Mouse (Mus musculus): ENCODE results near the gene Bcl7b. TPM values are rescaled to one million over a fixed set of nuclear protein-coding genes. Genes with fewer than 3 reads are reported as not detected.

The Bcl7b gene
- polyA plus RNA-seq, 1 experiment, result 50.3 TPM

GRCm38 (mm10) chr5:135186231-135186620, 18.1 kb downstream of the Bcl7b start:
- Histone ChIP-seq H3K79me3 (ENCODE audit: low read depth) (peaks cover 36% of the 10 kb centered on the region), H3K4me3 (ENCODE audit: insufficient read depth, poor library complexity, severe bottlenecking) (peak overlapping the region; percentile 79), H3ac (ENCODE audit: control insufficient read depth, insufficient read length, low read depth) (peak overlapping the region; percentile 56), H3K27me3 (ENCODE audit: control insufficient read depth, insufficient read depth, insufficient read length) (no peaks in the 10 kb centered on the region), H3K36me3 (ENCODE audit: control insufficient read depth, insufficient read depth) (peaks cover 29% of the 10 kb centered on the region), H3K79me2 (ENCODE audit: control insufficient read depth, insufficient read depth) (peaks cover 40% of the 10 kb centered on the region)
- TF ChIP-seq MYOG (IDR thresholded peaks at IDR 0.05; ENCODE audit: control insufficient read depth, extremely low read depth, insufficient read length) (no peak), FOSL1 (IDR thresholded peaks at IDR 0.05; ENCODE audit: insufficient read depth, low read length, poor library complexity, severe bottlenecking) (no peak), CEBPB (IDR thresholded peaks at IDR 0.05; ENCODE audit: low read depth) (no peak), CTCF (IDR thresholded peaks at IDR 0.05; ENCODE audit: control insufficient read depth, insufficient read depth, insufficient read length) (no peak), MAX (IDR thresholded peaks at IDR 0.05) (no peak), MYOD1 (IDR thresholded peaks at IDR 0.05; ENCODE audit: control insufficient read depth, insufficient read length, low read depth) (no peak), USF1 (IDR thresholded peaks at IDR 0.05; ENCODE audit: low read depth) (no peak)

GRCm38 (mm10) chr5:135186621-135187348, 18.7 kb downstream of the Bcl7b start, which contains the start of gene Baz1b:
Gene Baz1b (plus strand): TSS chr5:135187264.
- Histone ChIP-seq H3ac (ENCODE audit: control insufficient read depth, insufficient read length, low read depth) (peak within 1 kb of the TSS; percentile 96), H3K79me2 (ENCODE audit: control insufficient read depth, insufficient read depth) (peaks cover 46% of the 10 kb centered on the region), H3K27me3 (ENCODE audit: control insufficient read depth, insufficient read depth, insufficient read length) (no peaks in the 10 kb centered on the region), H3K4me3 (ENCODE audit: insufficient read depth, poor library complexity, severe bottlenecking) (peak within 1 kb of the TSS; percentile 79), H3K79me3 (ENCODE audit: low read depth) (peaks cover 41% of the 10 kb centered on the region), H3K36me3 (ENCODE audit: control insufficient read depth, insufficient read depth) (peaks cover 24% of the 10 kb centered on the region)
- TF ChIP-seq MYOG (IDR thresholded peaks at IDR 0.05; ENCODE audit: control insufficient read depth, extremely low read depth, insufficient read length) (no peak), USF1 (IDR thresholded peaks at IDR 0.05; ENCODE audit: low read depth) (no peak), CEBPB (IDR thresholded peaks at IDR 0.05; ENCODE audit: low read depth) (peak; percentile 80), MYOD1 (IDR thresholded peaks at IDR 0.05; ENCODE audit: control insufficient read depth, insufficient read length, low read depth) (no peak)

GRCm38 (mm10) chr5:135187349-135188213, 19.5 kb downstream of the Bcl7b start:
- Histone ChIP-seq H3K79me2 (ENCODE audit: control insufficient read depth, insufficient read depth) (peaks cover 54% of the 10 kb centered on the region), H3K27me3 (ENCODE audit: control insufficient read depth, insufficient read depth, insufficient read length) (no peaks in the 10 kb centered on the region), H3ac (ENCODE audit: control insufficient read depth, insufficient read length, low read depth) (peak overlapping the region; percentile 96), H3K79me3 (ENCODE audit: low read depth) (peaks cover 49% of the 10 kb centered on the region), H3K4me3 (ENCODE audit: insufficient read depth, poor library complexity, severe bottlenecking) (peak overlapping the region; percentile 79), H3K36me3 (ENCODE audit: control insufficient read depth, insufficient read depth) (peaks cover 25% of the 10 kb centered on the region)
- TF ChIP-seq CTCF (IDR thresholded peaks at IDR 0.05; ENCODE audit: control insufficient read depth, insufficient read depth, insufficient read length), result no peak
- no peak for TF ChIP-seq MYOD1 (IDR thresholded peaks at IDR 0.05; ENCODE audit: control insufficient read depth, insufficient read length, low read depth)
- no peak for TF ChIP-seq MAX (IDR thresholded peaks at IDR 0.05)
- no peak for TF ChIP-seq CEBPB (IDR thresholded peaks at IDR 0.05; ENCODE audit: low read depth)
- TF ChIP-seq FOSL1 (IDR thresholded peaks at IDR 0.05; ENCODE audit: insufficient read depth, low read length, poor library complexity, severe bottlenecking), result no peak
- TF ChIP-seq MYOG (IDR thresholded peaks at IDR 0.05; ENCODE audit: control insufficient read depth, extremely low read depth, insufficient read length), result no peak
- no peak for TF ChIP-seq USF1 (IDR thresholded peaks at IDR 0.05; ENCODE audit: low read depth)

- no peaks in the 10 kb centered on the region for H3K27me3 ChIP-seq (ENCODE audit: control insufficient read depth, insufficient read depth, insufficient read length)
- TF ChIP-seq CTCF (IDR thresholded peaks at IDR 0.05; ENCODE audit: control insufficient read depth, insufficient read depth, insufficient read length), result no peak
- TF ChIP-seq USF1 (IDR thresholded peaks at IDR 0.05; ENCODE audit: low read depth), result no peak
- TF ChIP-seq MYOG (IDR thresholded peaks at IDR 0.05; ENCODE audit: control insufficient read depth, extremely low read depth, insufficient read length), result no peak
- no peak for TF ChIP-seq MAX (IDR thresholded peaks at IDR 0.05)
- no peak for TF ChIP-seq FOSL1 (IDR thresholded peaks at IDR 0.05; ENCODE audit: insufficient read depth, low read length, poor library complexity, severe bottlenecking)
- no peak for TF ChIP-seq CEBPB (IDR thresholded peaks at IDR 0.05; ENCODE audit: low read depth)
- TF ChIP-seq MYOD1 (IDR thresholded peaks at IDR 0.05; ENCODE audit: control insufficient read depth, insufficient read length, low read depth), result no peak
- peaks cover 55% of the 10 kb centered on the region for H3K79me3 ChIP-seq (ENCODE audit: low read depth)
- H3K36me3 ChIP-seq (ENCODE audit: control insufficient read depth, insufficient read depth), result peaks cover 31% of the 10 kb centered on the region
- peak overlapping the region; percentile 71 for H3ac ChIP-seq (ENCODE audit: control insufficient read depth, insufficient read length, low read depth)
- peak overlapping the region; percentile 79 for H3K4me3 ChIP-seq (ENCODE audit: insufficient read depth, poor library complexity, severe bottlenecking)
- peaks cover 60% of the 10 kb centered on the region for H3K79me2 ChIP-seq (ENCODE audit: control insufficient read depth, insufficient read depth)
Observed at GRCm38 (mm10) chr5:135188214-135188554, 20.1 kb downstream of the Bcl7b start.

GRCm38 (mm10) chr5:135189281-135190022, 21.4 kb downstream of the Bcl7b start:
- H3K79me2 ChIP-seq (ENCODE audit: control insufficient read depth, insufficient read depth), result peaks cover 73% of the 10 kb centered on the region
- TF ChIP-seq MAX (IDR thresholded peaks at IDR 0.05) (no peak), FOSL1 (IDR thresholded peaks at IDR 0.05; ENCODE audit: insufficient read depth, low read length, poor library complexity, severe bottlenecking) (no peak), MYOG (IDR thresholded peaks at IDR 0.05; ENCODE audit: control insufficient read depth, extremely low read depth, insufficient read length) (no peak), CEBPB (IDR thresholded peaks at IDR 0.05; ENCODE audit: low read depth) (no peak), CTCF (IDR thresholded peaks at IDR 0.05; ENCODE audit: control insufficient read depth, insufficient read depth, insufficient read length) (no peak), MYOD1 (IDR thresholded peaks at IDR 0.05; ENCODE audit: control insufficient read depth, insufficient read length, low read depth) (no peak), USF1 (IDR thresholded peaks at IDR 0.05; ENCODE audit: low read depth) (no peak)
- peak overlapping the region; percentile 79 for H3K4me3 ChIP-seq (ENCODE audit: insufficient read depth, poor library complexity, severe bottlenecking)
- peaks cover 68% of the 10 kb centered on the region for H3K79me3 ChIP-seq (ENCODE audit: low read depth)
- no peaks in the 10 kb centered on the region for H3K27me3 ChIP-seq (ENCODE audit: control insufficient read depth, insufficient read depth, insufficient read length)
- H3K36me3 ChIP-seq (ENCODE audit: control insufficient read depth, insufficient read depth), result peaks cover 42% of the 10 kb centered on the region
- H3ac ChIP-seq (ENCODE audit: control insufficient read depth, insufficient read length, low read depth), result peak overlapping the region; percentile 36
